Mouse (Mus musculus): ENCODE results near the gene Krtap4-16.
"Not testable (repeated sequence)": the region's sequence is repeated elsewhere in the genome, so short reads cannot be mapped to it uniquely, and the experiment has no call there.

- not testable (repeated sequence) for TF ChIP-seq CTCF, EP300 (IDR thresholded peaks at IDR 0.05; ENCODE audit: low read depth)
Observed at GRCm38 (mm10) chr11:99864176-99864575, 12.8 kb upstream of the Krtap4-16 start, which contains the start of gene Gm11559.
